Comparison of ENCODE assay signal across 36 mouse cellular contexts in the genomic region with DNA sequence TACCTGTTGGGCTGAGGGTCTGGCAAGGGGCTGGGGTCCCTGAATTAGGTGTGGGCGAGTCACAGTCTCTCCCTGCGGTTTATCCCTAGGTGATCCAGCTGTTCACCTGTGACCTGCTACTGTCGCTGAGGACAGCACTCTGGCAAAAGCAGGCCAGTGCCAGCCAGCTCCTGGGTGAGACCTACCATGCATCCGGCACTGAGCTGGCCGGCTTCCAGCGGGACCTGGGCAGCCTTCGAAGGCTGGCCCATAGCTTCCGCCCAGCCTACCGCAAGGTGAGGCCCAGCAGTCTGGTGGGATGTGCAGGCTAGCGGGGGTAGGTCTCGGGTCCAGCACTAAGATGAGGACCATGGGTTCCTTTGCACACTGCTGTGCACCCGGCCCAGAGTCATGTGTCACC. TPM values are rescaled to one million over a fixed set of nuclear protein-coding genes. Genes with fewer than 3 reads are reported as not detected.
DNase-seq lines count a peak whose midpoint lies in the region; ATAC-seq and TF ChIP-seq lines count a peak whose summit lies in the region.
"Had no signal": no experiment of that assay in that cellular context is flagged by ENCODE, and none has a peak within 500 bp of the region (broad histone marks: within the 10 kb centered on the region; RNA-seq: fewer than 3 reads in every experiment).

No protein-coding gene starts in this region.

- no peak for TF ChIP-seq CTCF in gastrocnemius, adult 2 months (IDR thresholded peaks at IDR 0.05)

- H3K27me3 ChIP-seq in heart, embryonic 12.5 days (replicated peaks): peaks cover 14% of the 10 kb centered on the region
- peaks cover 15% of the 10 kb centered on the region; the same call in 1 of the 2 replicates for H3K27me3 ChIP-seq in heart, embryonic 10.5 days (ENCODE audit: insufficient read depth, poor library complexity, severe bottlenecking)
- H3K27me3 ChIP-seq in lung, embryonic 15.5 days: no peaks in the 10 kb centered on the region
- H3K27me3 ChIP-seq: CH12.LX; forebrain, embryonic 15.5 days; liver, embryonic 15.5 days had no signal

- no peaks in the 10 kb centered on the region for H3K4me1 ChIP-seq in heart, embryonic 12.5 days (replicated peaks)
- H3K4me1 ChIP-seq in heart, embryonic 10.5 days: no peaks in the 10 kb centered on the region
- H3K4me1 ChIP-seq in lung, embryonic 15.5 days: no peaks in the 10 kb centered on the region
- H3K4me1 ChIP-seq: embryonic facial prominence, embryonic 13.5 days; heart, embryonic 13.5 days; limb, embryonic 15.5 days; stomach, embryonic 15.5 days had no signal

- H3K36me3 ChIP-seq in heart, embryonic 12.5 days: peaks cover 98% of the 10 kb centered on the region
- H3K36me3 ChIP-seq in heart, embryonic 10.5 days: peaks cover 98% of the 10 kb centered on the region
- H3K36me3 ChIP-seq in lung, embryonic 15.5 days: peaks cover 93% of the 10 kb centered on the region

- no peak for ATAC-seq in heart, embryonic 12.5 days (ENCODE audit: insufficient number of reproducible peaks, low FRiP score)
- 0 out of 2 replicates have a peak, but pooled peaks have one; percentile 20 for ATAC-seq in lung, embryonic 15.5 days (ENCODE audit: borderline replicate concordance, extremely low read depth, low FRiP score, low TSS enrichment)
- ATAC-seq: forebrain, embryonic 15.5 days; midbrain, embryonic 16.5 days had no signal

- DNase-seq in cerebellum, adult 11-12 months: peak; percentile 60
- DNase-seq in cerebellum, adult 9-10 months: no peak
- DNase-seq in heart, embryonic 10.5 days (ENCODE audit: low spot score): no peak
- DNase-seq in lung, postnatal 25 days (ENCODE audit: low spot score): no peak
- no peak for DNase-seq in gastrocnemius, adult 2 months
- no peak for DNase-seq in testis, postnatal 14 days (ENCODE audit: low spot score)
- DNase-seq: adrenal gland, postnatal 10 days; gastrocnemius, postnatal 36 days; heart, adult 18-20 months; heart, postnatal 10 days; kidney, adult 18-20 months; kidney, postnatal 14 days; lung, embryonic 14.5 days; lung, postnatal 36 days; right cerebral cortex, postnatal 25 days; thymus, postnatal 25 days had no signal

- H3K4me2 ChIP-seq in heart, embryonic 12.5 days: no peak overlapping the region
- no peak overlapping the region for H3K4me2 ChIP-seq in lung, embryonic 15.5 days
- H3K4me2 ChIP-seq: embryonic facial prominence, embryonic 13.5 days; forebrain, embryonic 15.5 days; heart, embryonic 13.5 days; hindbrain, embryonic 14.5 days; limb, embryonic 15.5 days; liver, embryonic 15.5 days; lung, embryonic 14.5 days; midbrain, embryonic 11.5 days; stomach, embryonic 15.5 days had no signal

- no peak overlapping the region for H3K4me3 ChIP-seq in heart, embryonic 12.5 days
- no peak overlapping the region for H3K4me3 ChIP-seq in heart, embryonic 10.5 days
- no peak overlapping the region for H3K4me3 ChIP-seq in lung, embryonic 15.5 days
- no peak overlapping the region for H3K4me3 ChIP-seq in gastrocnemius, adult 2 months
- H3K4me3 ChIP-seq: embryonic facial prominence, embryonic 13.5 days; forebrain, embryonic 10.5 days; forebrain, embryonic 15.5 days; heart, embryonic 13.5 days; limb, embryonic 15.5 days; liver, embryonic 15.5 days; stomach, embryonic 15.5 days had no signal

- 90% methylated on average over 12 of the region's 12 CpGs for WGBS in heart, embryonic 12.5 days
- whole genome bisulfite sequencing in heart, embryonic 10.5 days: 88% methylated on average over 12 of the region's 12 CpGs
- 88% methylated on average over 12 of the region's 12 CpGs for WGBS in lung, embryonic 15.5 days

- H3K9ac ChIP-seq in heart, embryonic 12.5 days: 0 out of 2 replicates have a peak overlapping the region, but pooled peaks have one; percentile 29
- no peak overlapping the region for H3K9ac ChIP-seq in lung, embryonic 15.5 days
- H3K9ac ChIP-seq: embryonic facial prominence, embryonic 13.5 days; forebrain, embryonic 15.5 days; heart, embryonic 13.5 days; hindbrain, embryonic 14.5 days; limb, embryonic 15.5 days; liver, embryonic 15.5 days; lung, embryonic 14.5 days; stomach, embryonic 15.5 days had no signal

- no peaks in the 10 kb centered on the region for H3K9me3 ChIP-seq in heart, embryonic 12.5 days (replicated peaks)
- H3K9me3 ChIP-seq in heart, embryonic 10.5 days: no peaks in the 10 kb centered on the region
- no peaks in the 10 kb centered on the region for H3K9me3 ChIP-seq in lung, embryonic 15.5 days
- H3K9me3 ChIP-seq: embryonic facial prominence, embryonic 13.5 days; forebrain, embryonic 10.5 days; forebrain, embryonic 15.5 days; G1E; heart, embryonic 13.5 days; limb, embryonic 15.5 days; liver, embryonic 15.5 days; stomach, embryonic 15.5 days had no signal

- intact Hi-C loops in gastrocnemius, adult 2 months (cut with DNase I): no loop called here

- H3K27ac ChIP-seq in heart, embryonic 12.5 days (ENCODE audit: poor library complexity, severe bottlenecking): no peak overlapping the region
- no peak overlapping the region for H3K27ac ChIP-seq in heart, embryonic 10.5 days
- no peak overlapping the region for H3K27ac ChIP-seq in lung, embryonic 15.5 days
- H3K27ac ChIP-seq in gastrocnemius, adult 2 months: no peak overlapping the region
- H3K27ac ChIP-seq: embryonic facial prominence, embryonic 13.5 days; forebrain, embryonic 10.5 days; forebrain, embryonic 15.5 days; heart, embryonic 13.5 days; hindbrain, embryonic 14.5 days; limb, embryonic 15.5 days; liver, embryonic 15.5 days; stomach, embryonic 15.5 days had no signal

RNA-seq across cellular contexts. Expression of a gene that starts 13.1 kb away (rescaled TPM):
- 0.19 and 0.35 TPM in 2 replicates for polyA plus RNA-seq in heart, embryonic 12.5 days (2016; fragmentation: Nextera tagmentation; extraction: Ambion mirVana)
- polyA plus RNA-seq in heart, embryonic 10.5 days (2016; fragmentation: Nextera tagmentation; extraction: Ambion mirVana): 0.11 and 0.13 TPM in 2 replicates
- 1.1 and 1.3 TPM in 2 replicates for polyA plus RNA-seq in lung, embryonic 15.5 days (2015; fragmentation: Nextera tagmentation; extraction: Ambion mirVana)
- not detected for total RNA-seq in gastrocnemius, adult 2 months (2021)
- total RNA-seq: gastrocnemius, adult 18-20 months; gastrocnemius, postnatal 36 days; megakaryocyte, adult 5-6 weeks had no signal
- polyA plus RNA-seq: G1E had no signal

RNA-seq across cellular contexts. Expression of a gene that starts 24.6 kb away (rescaled TPM):
- polyA plus RNA-seq in heart, embryonic 12.5 days (2016; fragmentation: Nextera tagmentation; extraction: Ambion mirVana): 0.09 TPM in 1 of 2 replicates, not detected in the other
- 0.20 TPM in 1 of 2 replicates, not detected in the other for polyA plus RNA-seq in heart, embryonic 10.5 days (2016; fragmentation: Nextera tagmentation; extraction: Ambion mirVana)
- 0.12 TPM in 1 of 2 replicates, not detected in the other for polyA plus RNA-seq in lung, embryonic 15.5 days (2015; fragmentation: Nextera tagmentation; extraction: Ambion mirVana)
- total RNA-seq in gastrocnemius, adult 2 months (2021): not detected
- total RNA-seq: gastrocnemius, adult 18-20 months; gastrocnemius, postnatal 36 days had no signal
- polyA plus RNA-seq: forebrain, embryonic 10.5 days; lung, embryonic 14.5 days had no signal

RNA-seq across cellular contexts. Expression of a gene that starts 45.0 kb away (rescaled TPM):
- polyA plus RNA-seq in heart, embryonic 12.5 days (2016; fragmentation: Nextera tagmentation; extraction: Ambion mirVana): 57.9 and 67.0 TPM in 2 replicates
- polyA plus RNA-seq in heart, embryonic 10.5 days (2016; fragmentation: Nextera tagmentation; extraction: Ambion mirVana): 58.1 and 66.3 TPM in 2 replicates
- polyA plus RNA-seq in lung, embryonic 15.5 days (2015; fragmentation: Nextera tagmentation; extraction: Ambion mirVana): 71.6 and 74.5 TPM in 2 replicates
- not detected for total RNA-seq in gastrocnemius, adult 2 months (2021)
- total RNA-seq: gastrocnemius, adult 18-20 months; neutrophil, adult 5-6 weeks had no signal

RNA-seq across cellular contexts. Expression of a gene that starts 52.6 kb away (rescaled TPM):
- polyA plus RNA-seq in heart, embryonic 12.5 days (2016; fragmentation: Nextera tagmentation; extraction: Ambion mirVana): 110 and 118 TPM in 2 replicates
- 129 and 133 TPM in 2 replicates for polyA plus RNA-seq in heart, embryonic 10.5 days (2016; fragmentation: Nextera tagmentation; extraction: Ambion mirVana)
- polyA plus RNA-seq in lung, embryonic 15.5 days (2015; fragmentation: Nextera tagmentation; extraction: Ambion mirVana): 126 and 132 TPM in 2 replicates
- total RNA-seq in gastrocnemius, adult 2 months (2021): 10 to 100 TPM; 11.4 to 17.4 TPM

RNA-seq across cellular contexts. Expression of a gene that starts 52.7 kb away (rescaled TPM):
- not detected in 2 replicates for polyA plus RNA-seq in heart, embryonic 12.5 days (2016; fragmentation: Nextera tagmentation; extraction: Ambion mirVana)
- polyA plus RNA-seq in heart, embryonic 10.5 days (2016; fragmentation: Nextera tagmentation; extraction: Ambion mirVana): not detected in 2 replicates
- polyA plus RNA-seq in lung, embryonic 15.5 days (2015; fragmentation: Nextera tagmentation; extraction: Ambion mirVana): not detected in 2 replicates
- not detected for total RNA-seq in gastrocnemius, adult 2 months (2021)
- total RNA-seq: CH12.LX; common myeloid progenitor, adult 5-6 weeks; G1E; gastrocnemius, adult 18-20 months; gastrocnemius, postnatal 36 days; heart, adult 18-20 months; heart, postnatal 10 days; hematopoietic stem cell, adult 5-6 weeks; megakaryocyte, adult 5-6 weeks; neutrophil, adult 5-6 weeks had no signal
- polyA plus RNA-seq: C2C12; forebrain, embryonic 10.5 days; G1E; heart, embryonic 13.5 days; limb, embryonic 15.5 days; liver, embryonic 15.5 days; lung, embryonic 14.5 days; stomach, embryonic 15.5 days had no signal
